Mouse (Mus musculus) spleen, postnatal 4 days (tissue): ENCODE measurements at regions not wholly inside any gene's neighbourhood (a gene's known extent, or its start where the extent isn't known, plus 50 kb on each side); places are given as distances from the start of the nearest gene placed in this dataset.

Experiments
- DNase-seq, 2 experiments: peaks; one replicate each; pipeline ENCODE4 v3.0.0; 2022; ENCODE audit warnings: low spot score in 2 of 2

- no peak for DNase-seq
Measured at GRCm38 (mm10) chr4:54282934-54283333, 457.1 kb downstream of the Tmem38b start.

- DNase-seq = no peak
Measured at GRCm38 (mm10) chr4:54313804-54314203, 488.0 kb downstream of the Tmem38b start.

GRCm38 (mm10) chr4:54324851-54325250 lies 499.0 kb downstream of the Tmem38b start:
- no peak for DNase-seq

GRCm38 (mm10) chr4:54328273-54328672 lies 502.4 kb downstream of the Tmem38b start:
- no peak for DNase-seq

GRCm38 (mm10) chr4:54328711-54329427 lies 503.0 kb downstream of the Tmem38b start:
- DNase-seq = no peak

GRCm38 (mm10) chr4:54330686-54331085 lies 504.8 kb downstream of the Tmem38b start:
- DNase-seq = no peak

GRCm38 (mm10) chr4:54331588-54332211 lies 505.9 kb downstream of the Tmem38b start:
- no peak for DNase-seq

GRCm38 (mm10) chr4:54332261-54332660 lies 506.4 kb downstream of the Tmem38b start:
- no peak for DNase-seq

- no peak for DNase-seq
Measured at GRCm38 (mm10) chr4:54338556-54338955, 512.7 kb downstream of the Tmem38b start.

- DNase-seq = no peak
Measured at GRCm38 (mm10) chr4:54340106-54340505, 514.3 kb downstream of the Tmem38b start.

GRCm38 (mm10) chr4:54353657-54354390 lies 528.0 kb downstream of the Tmem38b start:
- DNase-seq = no peak

GRCm38 (mm10) chr4:54354391-54354726 lies 528.5 kb downstream of the Tmem38b start:
- DNase-seq = no peak

GRCm38 (mm10) chr4:54355381-54356040 lies 529.7 kb downstream of the Tmem38b start:
- no peak for DNase-seq

- no peak for DNase-seq
Measured at GRCm38 (mm10) chr4:54356041-54356427, 530.2 kb downstream of the Tmem38b start.

- DNase-seq = no peak
Measured at GRCm38 (mm10) chr4:54370909-54371308, 545.1 kb downstream of the Tmem38b start.

- no peak for DNase-seq
Measured at GRCm38 (mm10) chr4:54371418-54371957, 545.6 kb downstream of the Tmem38b start.

GRCm38 (mm10) chr4:54373606-54374005 lies 547.8 kb downstream of the Tmem38b start:
- no peak for DNase-seq

GRCm38 (mm10) chr4:54374457-54374856 lies 548.6 kb downstream of the Tmem38b start:
- DNase-seq = no peak

GRCm38 (mm10) chr4:54387460-54387859 lies 557.4 kb upstream of the Zfp462 start:
- no peak for DNase-seq

- no peak for DNase-seq
Measured at GRCm38 (mm10) chr4:54391536-54392208, 553.2 kb upstream of the Zfp462 start.

- DNase-seq = no peak
Measured at GRCm38 (mm10) chr4:54406151-54406550, 538.7 kb upstream of the Zfp462 start.

- DNase-seq = no peak
Measured at GRCm38 (mm10) chr4:54407930-54408329, 536.9 kb upstream of the Zfp462 start.
